Mouse (Mus musculus) testis, adult 2 months (tissue): Measurements from ENCODE around the gene Pard3b. TPM values are rescaled to one million over a fixed set of nuclear protein-coding genes. Genes with fewer than 3 reads are reported as not detected.

Experiments
- H3K27ac ChIP-seq: fragments of 200-500 bp; 2 replicates; pipeline ENCODE4 v1.5.1; 2012; ENCODE audit warnings: low read depth, low read length; ENCODE audit not compliant: control insufficient read depth, insufficient read depth
- H3K27me3 ChIP-seq: fragments of 200-500 bp; 2 replicates; pipeline ENCODE4 v1.6.1; 2012; ENCODE audit warnings: mild to moderate bottlenecking, low read length, moderate library complexity; ENCODE audit not compliant: control insufficient read depth, insufficient read depth
- H3K36me3 ChIP-seq: fragments of 200-500 bp; 2 replicates; pipeline ENCODE4 v1.6.1; 2012; ENCODE audit warnings: mild to moderate bottlenecking, low read length; ENCODE audit not compliant: control insufficient read depth, insufficient read depth
- H3K4me1 ChIP-seq: fragments of 200-500 bp; 2 replicates; pipeline ENCODE4 v1.6.1; 2012; ENCODE audit warnings: low read length; ENCODE audit not compliant: control insufficient read depth, insufficient read depth
- H3K4me3 ChIP-seq: fragments of 200-500 bp; 2 replicates; pipeline ENCODE4 v1.5.1; 2012; ENCODE audit warnings: low read depth, mild to moderate bottlenecking, low read length, moderate library complexity, mixed read lengths; ENCODE audit not compliant: control insufficient read depth
- CTCF ChIP-seq: fragments of 200-500 bp; IDR thresholded peaks from 2 replicates; pipeline ENCODE4 v1.5.1; 2012; ENCODE audit warnings: low read depth, mild to moderate bottlenecking, inconsistent platforms, low read length, moderate library complexity; ENCODE audit not compliant: control insufficient read depth, insufficient read depth, insufficient replicate concordance
- POLR2A ChIP-seq: fragments of 200-500 bp; IDR thresholded peaks from 2 replicates; pipeline ENCODE4 v1.6.1; 2012; ENCODE audit warnings: low read depth, mild to moderate bottlenecking, inconsistent platforms, low read length, moderate library complexity; ENCODE audit not compliant: control insufficient read depth
- polyA plus RNA-seq: library from polyadenylated mRNA; depleted of rRNA; stranded (reverse); fragments of >200 nt; gene quantifications from 2 replicates; pipeline ENCODE4 v1.2.3, GENCODE M21; 2012

Pard3b gene
- polyA plus RNA-seq, 1 experiment = 1.3 TPM

DNA sequence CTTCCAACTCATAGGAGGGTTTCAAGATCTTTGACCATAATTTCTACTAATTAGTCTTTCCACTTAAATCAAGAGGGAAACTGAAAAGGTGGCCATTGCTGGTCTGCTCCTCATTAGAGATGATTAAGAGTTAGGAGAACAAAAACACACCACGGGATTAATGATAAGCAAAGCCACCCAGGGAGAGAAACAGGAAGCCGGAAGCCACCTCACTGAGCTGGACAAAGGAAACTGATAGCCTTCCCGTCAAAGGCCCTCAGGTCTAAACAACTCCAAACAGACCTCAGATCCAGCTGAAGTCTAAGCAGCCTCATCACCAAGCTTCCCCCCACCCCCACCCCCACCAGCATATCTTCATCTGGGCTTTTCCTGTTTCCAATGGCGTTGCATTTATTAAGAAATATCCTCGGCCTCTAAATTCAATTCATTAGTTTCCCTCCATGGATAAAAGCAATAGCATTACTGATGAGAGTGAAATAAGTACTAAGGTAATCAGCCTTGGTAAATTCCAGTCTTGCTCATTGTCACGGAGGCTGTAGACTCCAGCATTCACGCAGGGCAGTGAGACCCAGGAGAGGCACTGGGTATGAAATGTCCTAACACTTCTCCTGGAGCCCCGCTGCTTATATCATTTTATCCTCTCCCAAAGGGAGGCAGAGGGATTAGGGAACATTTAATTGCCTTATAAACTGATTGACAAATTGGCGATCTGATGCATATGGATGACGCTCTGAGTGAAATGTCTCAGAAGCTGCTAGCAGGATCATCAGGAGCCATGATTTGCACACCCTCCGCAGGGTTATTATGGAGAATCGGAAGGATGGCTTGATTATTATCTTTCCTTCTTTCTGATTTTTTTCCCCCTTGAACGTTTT is 925.9 kb downstream of the Pard3b start:
- H3K27ac ChIP-seq = no peak overlapping the region
- TF ChIP-seq POLR2A = no peak
- TF ChIP-seq CTCF = no peak

DNA sequence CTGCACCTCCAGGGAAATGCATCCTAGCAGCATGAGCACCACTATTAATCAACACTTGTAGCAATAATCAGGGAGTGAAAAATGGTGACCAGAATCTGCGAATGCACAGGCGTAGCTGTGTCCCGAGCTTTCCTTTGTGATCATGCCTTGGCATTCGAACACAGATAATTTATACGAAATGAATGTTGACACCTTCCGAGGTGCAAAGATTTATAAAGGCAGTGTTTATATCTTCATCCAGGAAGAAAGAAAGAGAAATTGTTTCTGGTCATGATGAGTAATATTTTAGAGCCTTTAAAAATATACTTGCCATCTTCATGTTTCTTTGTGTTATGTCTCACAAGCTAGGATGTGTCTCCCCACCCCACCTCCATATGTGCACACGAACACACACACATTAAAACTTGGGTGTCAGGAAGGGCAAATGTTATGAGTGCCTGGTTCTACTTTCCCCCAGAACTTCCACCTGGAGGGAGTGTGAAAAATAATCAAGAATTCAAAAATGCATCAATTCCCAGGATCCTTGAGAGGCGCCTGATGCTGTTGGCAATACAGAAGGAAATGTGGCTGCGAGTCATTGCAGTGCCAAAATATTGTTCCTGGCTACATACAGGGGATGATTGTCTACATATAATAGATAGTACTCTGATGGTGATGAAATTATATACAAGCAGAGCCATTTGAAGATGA is 926.6 kb downstream of the Pard3b start:
- Histone ChIP-seq H3K4me3 (no peak overlapping the region), H3K36me3 (no peaks in the 10 kb centered on the region), H3K27ac (no peak overlapping the region), H3K27me3 (no peaks in the 10 kb centered on the region), H3K4me1 (no peaks in the 10 kb centered on the region)
- TF ChIP-seq POLR2A = no peak
- TF ChIP-seq CTCF = no peak

More for the DNA sequence above, 925.9 kb downstream of the Pard3b start:
- Histone ChIP-seq H3K36me3 (no peaks in the 10 kb centered on the region), H3K4me3 (no peak overlapping the region), H3K4me1 (no peaks in the 10 kb centered on the region), H3K27me3 (no peaks in the 10 kb centered on the region)

DNA sequence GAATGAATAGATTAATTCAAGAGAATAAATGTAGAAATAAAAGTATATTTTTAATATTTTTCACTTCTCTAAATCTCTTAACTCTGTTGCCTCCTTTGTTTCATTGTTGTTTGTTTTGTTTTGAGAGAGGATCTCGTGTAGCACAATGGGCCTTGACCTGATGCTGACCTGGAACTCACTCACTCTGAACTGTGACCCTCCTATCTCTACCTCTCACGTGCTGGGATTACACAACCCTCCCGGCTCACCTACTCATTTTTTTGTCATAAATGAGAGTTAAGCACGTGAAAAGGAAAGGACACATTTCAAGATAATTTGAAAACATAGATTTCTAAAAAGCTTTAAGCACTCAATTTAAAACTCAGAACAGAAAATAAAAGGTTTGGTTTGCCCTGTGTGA is 928.0 kb downstream of the Pard3b start:
- no peak for TF ChIP-seq POLR2A
- TF ChIP-seq CTCF = no peak
- Histone ChIP-seq H3K4me1 (no peaks in the 10 kb centered on the region), H3K27ac (no peak overlapping the region), H3K36me3 (no peaks in the 10 kb centered on the region), H3K27me3 (no peaks in the 10 kb centered on the region), H3K4me3 (no peak overlapping the region)

DNA sequence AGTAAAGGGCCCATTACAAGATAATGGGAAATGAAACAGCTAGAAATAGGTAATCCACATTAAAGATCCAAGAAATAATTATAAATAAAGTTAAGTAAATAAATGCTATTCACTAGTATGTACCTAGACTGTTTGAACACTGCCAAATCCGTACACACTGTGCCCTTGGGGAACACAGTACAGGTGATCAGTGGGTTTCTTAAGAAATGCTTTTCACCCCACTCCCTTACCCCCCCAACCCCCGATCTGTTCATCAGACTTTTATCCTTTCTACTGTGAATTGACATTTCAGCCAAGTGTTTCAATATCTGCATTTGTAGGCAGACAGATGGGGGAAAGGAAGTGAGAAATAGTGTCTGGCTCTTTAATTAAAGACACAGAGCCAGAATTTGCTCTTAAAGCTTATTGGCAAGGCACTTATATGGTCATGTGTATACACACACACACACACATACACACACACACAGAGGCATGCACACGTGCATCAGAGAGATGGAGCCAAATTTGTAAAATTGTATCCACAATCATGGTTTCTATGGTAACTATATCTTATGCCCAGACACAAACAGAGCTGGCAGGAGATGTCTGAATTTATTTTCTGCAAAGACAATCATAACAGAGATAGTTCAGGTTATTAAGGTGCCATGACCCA is 938.4 kb downstream of the Pard3b start:
- no peaks in the 10 kb centered on the region for H3K4me1 ChIP-seq
- no peak overlapping the region for H3K4me3 ChIP-seq
- no peak overlapping the region for H3K27ac ChIP-seq
- no peak for TF ChIP-seq CTCF
- no peak for TF ChIP-seq POLR2A
- no peaks in the 10 kb centered on the region for H3K36me3 ChIP-seq
- H3K27me3 ChIP-seq = no peaks in the 10 kb centered on the region

- Histone ChIP-seq H3K27me3 (no peaks in the 10 kb centered on the region), H3K27ac (no peak overlapping the region), H3K36me3 (no peaks in the 10 kb centered on the region), H3K4me1 (no peaks in the 10 kb centered on the region), H3K4me3 (no peak overlapping the region)
- TF ChIP-seq POLR2A (no peak), CTCF (no peak)
Observed at GRCm38 (mm10) chr1:62579024-62579765, 940.6 kb downstream of the Pard3b start.

GRCm38 (mm10) chr1:62580314-62580935 is 941.8 kb downstream of the Pard3b start:
- Histone ChIP-seq H3K4me1 (no peaks in the 10 kb centered on the region), H3K27ac (no peak overlapping the region), H3K36me3 (no peaks in the 10 kb centered on the region), H3K4me3 (no peak overlapping the region), H3K27me3 (no peaks in the 10 kb centered on the region)
- TF ChIP-seq CTCF (no peak), POLR2A (no peak)

- TF ChIP-seq CTCF (no peak), POLR2A (no peak)
- H3K36me3 ChIP-seq = no peaks in the 10 kb centered on the region
- H3K27ac ChIP-seq = no peak overlapping the region
- no peaks in the 10 kb centered on the region for H3K4me1 ChIP-seq
- no peaks in the 10 kb centered on the region for H3K27me3 ChIP-seq
- H3K4me3 ChIP-seq = no peak overlapping the region
Observed at GRCm38 (mm10) chr1:62582476-62582875, 943.9 kb downstream of the Pard3b start.
